Mouse (Mus musculus): Measurements from ENCODE around the gene Slc5a6.
A peak's percentile ranks its signal among the peaks of the same experiment; 100 is the strongest.

The Slc5a6 gene

GRCm38 (mm10) chr5:31048763-31049641 lies at the start of gene Slc5a6:
TSS of gene Slc5a6 (minus strand) at chr5:31048924.
- DNase-seq (ENCODE audit: low spot score in 2 of 2) = peak; percentile 23 to 64

GRCm38 (mm10) chr5:31095711-31096480 lies 47.2 kb upstream of the Slc5a6 start:
- no peak for DNase-seq (ENCODE audit: low spot score in 2 of 2)

DNA sequence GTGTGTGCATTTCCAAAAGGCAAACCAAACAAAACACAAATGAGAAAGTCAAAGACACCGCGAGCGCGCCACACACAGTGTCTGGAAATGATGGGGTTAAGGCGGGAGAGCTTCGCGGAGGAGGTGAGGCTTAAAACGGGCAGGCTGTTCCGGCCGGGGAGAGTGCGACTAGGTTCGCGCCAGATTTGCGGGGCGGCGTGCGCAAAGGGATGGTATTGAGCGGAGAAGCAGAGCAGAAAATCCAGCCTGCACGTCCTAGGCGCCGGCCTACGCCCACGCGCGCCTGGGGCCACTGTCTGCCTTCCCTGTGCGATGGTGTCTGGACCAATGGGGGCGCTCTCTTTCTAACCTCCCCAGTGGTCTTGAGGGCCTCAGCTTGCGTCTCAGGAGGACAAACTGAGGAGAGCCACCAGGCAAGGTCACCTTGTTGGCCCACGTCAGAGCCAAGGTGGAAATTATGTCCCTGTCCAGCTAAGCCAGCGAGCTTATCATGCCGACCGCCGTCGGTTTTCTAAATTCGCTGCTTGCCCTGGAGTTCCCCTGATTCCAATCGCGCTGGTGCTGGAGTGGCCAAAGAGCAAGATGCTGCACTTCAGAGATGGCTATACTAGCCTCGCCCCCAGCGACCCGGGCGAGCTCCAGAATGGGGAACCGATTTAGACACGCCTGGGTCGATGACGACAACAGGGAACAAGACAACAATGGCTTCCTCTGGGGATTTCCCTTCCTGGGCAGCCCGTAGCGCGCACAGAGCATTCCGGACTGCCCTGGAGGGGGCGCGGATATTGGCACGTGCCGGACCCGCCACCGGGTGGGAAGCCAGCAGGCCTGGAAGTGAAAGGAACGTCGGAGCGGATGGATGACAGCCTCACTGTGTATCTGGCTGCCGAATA lies 46.3 kb upstream of the Slc5a6 start:
- peak in 1 of 2 experiments; percentile 66 for DNase-seq (ENCODE audit: low spot score in 2 of 2)

- DNase-seq (ENCODE audit: low spot score in 2 of 2) = no peak
Observed at GRCm38 (mm10) chr5:31094100-31094798, 45.5 kb upstream of the Slc5a6 start.

DNA sequence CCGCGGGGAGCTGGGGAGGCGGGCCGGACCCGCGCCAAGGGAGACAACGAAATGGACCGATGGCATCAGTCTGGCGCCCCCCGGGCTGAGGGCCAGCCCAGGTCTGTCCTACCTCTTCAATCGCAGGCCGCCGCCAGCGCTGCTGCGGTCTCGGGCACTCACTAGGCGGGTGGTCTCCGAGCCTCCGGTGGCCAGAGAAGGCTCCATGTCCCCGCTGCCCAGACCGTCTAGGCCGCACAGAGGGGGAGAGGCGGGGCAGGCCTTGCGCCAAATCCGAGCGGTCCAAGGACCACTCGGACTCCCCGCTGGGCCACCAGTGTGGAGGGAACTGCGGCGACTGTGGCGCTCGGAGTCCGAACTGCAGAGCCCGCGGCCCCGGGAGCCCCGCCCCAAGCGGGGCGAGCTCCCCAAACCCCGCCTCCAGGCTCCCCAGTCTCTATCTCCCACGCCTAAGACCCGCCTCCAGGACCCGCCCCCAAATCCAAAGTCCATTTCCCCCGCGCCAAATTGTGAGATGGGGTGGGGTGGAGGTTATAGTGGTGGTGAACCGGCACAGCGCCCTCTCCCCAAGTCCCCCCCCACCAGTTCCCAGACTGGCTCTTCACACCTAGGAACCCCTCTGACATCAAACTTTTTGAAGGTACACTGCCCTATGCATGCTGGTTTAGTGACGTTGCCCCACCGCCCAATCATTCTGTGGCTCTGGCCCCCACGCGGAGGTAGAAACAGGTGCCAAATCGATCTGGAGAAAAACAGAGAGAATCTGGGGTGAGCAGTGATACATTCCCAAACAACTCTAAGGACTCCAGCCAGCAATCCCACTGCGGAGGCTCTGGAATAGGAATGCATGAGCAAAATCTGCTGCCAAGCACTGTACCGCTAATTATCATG lies 44.7 kb upstream of the Slc5a6 start:
- DNase-seq (ENCODE audit: low spot score in 2 of 2) = peak in 1 of 2 experiments; percentile 43

DNA sequence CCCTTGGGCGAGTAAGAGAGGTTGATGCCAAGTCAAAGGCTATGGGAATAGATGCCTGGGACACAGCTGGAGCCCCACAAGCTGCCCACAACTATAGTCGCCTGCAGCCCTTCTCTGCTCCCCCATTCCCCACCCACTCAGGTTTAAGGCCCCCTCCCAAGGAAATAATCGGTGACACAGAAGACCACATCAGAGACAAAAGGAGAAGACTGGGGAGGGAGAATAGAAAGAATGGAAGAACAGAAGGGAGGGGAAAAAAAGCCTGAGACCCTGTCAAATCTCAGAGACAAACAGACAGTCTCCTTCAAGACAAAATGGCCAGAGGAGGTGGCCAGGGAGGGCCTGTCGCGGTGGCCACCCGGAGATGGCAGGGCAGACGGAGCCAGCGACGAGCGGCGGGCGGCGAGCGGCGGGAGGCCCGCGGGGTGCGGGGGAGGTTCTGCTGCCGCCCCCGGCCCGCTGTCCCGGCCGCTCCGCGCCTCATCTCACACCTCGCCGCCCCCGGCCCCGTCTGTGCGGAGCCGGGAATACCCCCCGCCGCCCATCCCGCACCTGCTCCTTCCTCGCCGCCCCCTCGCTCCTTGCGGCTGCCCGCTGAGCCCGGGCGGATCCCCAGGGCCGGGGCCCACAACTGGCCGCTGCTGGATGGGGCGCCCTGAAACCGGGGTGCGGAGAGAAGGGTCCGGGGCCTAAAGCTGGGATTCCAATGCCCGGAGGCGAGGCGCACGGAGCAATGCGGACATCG lies 43.7 kb upstream of the Slc5a6 start:
- DNase-seq (ENCODE audit: low spot score in 2 of 2) = no peak

- DNase-seq (ENCODE audit: low spot score in 2 of 2) = no peak
Observed at GRCm38 (mm10) chr5:31087131-31087530, 38.4 kb upstream of the Slc5a6 start.

DNA sequence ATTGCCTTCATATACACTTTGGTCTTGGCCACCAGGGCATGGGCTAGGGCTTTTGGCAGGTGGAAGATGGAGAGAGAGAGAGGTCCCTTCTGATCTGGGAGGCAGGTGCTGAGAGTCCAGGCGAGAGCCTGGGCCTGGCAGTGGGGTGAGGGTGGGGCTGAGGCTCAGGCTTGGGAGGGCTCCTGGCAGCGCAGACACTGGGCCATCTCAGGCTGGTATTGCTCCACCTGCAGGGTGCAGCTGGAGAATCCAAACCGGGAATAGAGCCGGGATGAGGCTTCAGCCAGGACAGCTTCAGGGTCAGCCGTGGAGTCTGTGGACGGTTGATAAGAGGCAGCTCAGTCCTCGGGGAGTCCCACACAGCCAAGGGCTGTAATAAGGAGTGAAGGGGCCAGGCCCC lies 37.9 kb upstream of the Slc5a6 start:
- no peak for DNase-seq (ENCODE audit: low spot score in 2 of 2)

GRCm38 (mm10) chr5:31083949-31084348 lies 35.2 kb upstream of the Slc5a6 start:
- peak in 1 of 2 experiments; percentile 46 for DNase-seq (ENCODE audit: low spot score in 2 of 2)

DNA sequence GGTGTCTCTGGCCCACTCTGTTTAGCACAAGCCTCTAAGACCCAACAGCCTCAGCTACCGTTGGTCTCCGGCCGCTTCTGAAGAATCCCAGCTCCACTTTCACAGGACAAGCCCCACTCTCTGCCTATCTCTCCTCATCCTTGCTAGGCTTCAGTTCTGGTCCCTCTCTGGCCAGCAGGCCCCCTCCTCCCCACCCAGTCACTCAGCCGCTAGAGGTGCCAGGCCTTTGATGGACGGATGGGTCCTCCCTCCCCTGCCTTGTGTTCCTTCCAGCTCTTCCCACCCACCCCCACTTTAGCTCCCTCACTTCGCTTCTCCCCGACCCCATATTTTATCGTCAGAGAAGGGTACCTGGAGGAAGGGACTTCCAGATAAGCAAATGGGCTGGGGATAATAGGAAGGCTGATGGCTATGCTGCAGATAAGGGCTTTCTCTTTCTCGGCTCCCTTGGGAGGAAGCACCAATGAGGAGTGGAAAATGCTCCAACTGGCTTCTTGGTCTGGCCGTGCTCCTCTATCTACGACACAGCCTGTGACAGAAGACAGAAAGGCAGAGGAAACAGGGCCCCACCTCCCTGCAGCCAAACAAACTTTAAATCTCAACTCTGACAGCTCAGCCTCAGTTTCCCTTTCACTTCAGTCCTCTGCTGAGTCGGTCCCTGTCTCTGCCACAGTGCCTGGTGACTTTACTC lies 34.4 kb upstream of the Slc5a6 start:
- DNase-seq (ENCODE audit: low spot score in 2 of 2) = no peak

DNA sequence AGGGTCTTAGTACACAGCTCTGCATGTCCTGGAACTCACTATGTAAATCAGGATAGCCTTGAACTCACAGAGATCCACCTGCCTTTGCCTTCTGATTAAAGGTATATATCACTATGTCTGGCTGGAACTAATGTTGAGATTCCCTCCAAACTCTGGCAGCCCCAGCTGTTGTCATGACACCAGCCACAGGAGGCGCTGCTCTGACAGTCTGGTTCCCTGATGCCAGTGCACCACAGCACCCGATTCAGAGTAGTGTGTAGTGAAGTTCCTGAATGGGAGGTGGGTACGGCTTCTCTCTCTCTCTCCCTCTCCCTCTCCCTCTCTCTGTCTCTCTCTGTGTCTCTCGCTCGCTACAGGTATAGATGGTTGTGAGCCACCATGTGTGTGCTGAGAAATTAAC lies 33.6 kb upstream of the Slc5a6 start:
- peak; percentile 45 to 86 for DNase-seq (ENCODE audit: low spot score in 2 of 2)

- peak; percentile 42 to 74 for DNase-seq (ENCODE audit: low spot score in 2 of 2)
Observed at GRCm38 (mm10) chr5:31081386-31081785, 32.7 kb upstream of the Slc5a6 start.

DNA sequence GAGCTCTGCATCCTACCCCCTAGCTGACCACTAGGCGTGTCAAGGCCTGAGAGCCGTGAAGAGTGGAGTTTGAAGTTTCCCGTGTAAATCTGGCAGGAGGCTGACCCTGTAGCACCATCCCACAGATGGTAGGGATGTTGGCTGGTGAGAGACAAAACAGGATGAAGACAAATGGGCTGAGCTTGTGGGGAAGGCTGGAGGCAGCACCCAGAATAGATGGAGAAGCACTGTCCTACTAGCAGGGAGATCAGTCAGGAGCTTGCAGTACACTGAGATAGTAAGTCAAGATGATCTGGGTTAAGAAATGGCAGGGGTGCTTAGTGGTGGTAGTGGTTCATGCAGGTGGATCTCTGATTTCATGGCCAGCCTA lies 32.1 kb upstream of the Slc5a6 start:
- DNase-seq (ENCODE audit: low spot score in 2 of 2) = no peak

DNA sequence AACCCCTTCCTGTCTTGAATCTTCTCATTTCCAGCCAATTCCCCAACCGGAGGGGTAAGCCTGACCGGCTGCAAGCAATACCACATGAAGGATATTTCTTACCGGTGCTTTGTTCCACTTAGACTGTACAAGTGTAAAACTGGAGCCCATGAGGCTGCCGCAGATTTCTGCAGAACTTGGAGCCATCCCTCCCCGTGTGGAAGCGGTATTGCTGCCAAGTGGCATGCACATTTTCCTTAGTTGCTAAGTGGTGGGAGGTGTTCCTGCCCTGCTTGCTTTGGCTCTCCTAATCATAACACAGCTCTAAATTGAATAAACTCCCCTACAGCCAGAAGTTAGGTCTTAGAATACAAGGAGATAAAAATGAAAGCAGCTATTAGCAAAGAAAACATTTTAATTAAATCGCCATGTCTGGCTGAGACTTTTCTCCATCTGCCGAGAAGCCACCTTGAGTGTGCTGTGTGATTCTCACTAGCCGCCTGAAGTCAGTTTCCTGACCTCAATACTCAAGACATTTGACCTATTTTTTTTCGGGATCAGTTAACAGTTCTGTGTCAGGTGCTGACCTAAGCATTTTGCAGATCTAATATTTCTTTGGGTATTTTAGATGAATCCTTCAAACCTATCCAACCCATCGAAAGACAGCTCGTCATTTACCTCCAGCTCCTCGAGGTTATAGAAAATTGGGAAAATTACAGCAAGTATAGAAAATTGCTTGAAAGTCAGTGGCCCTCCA lies 31.5 kb upstream of the Slc5a6 start:
- no peak for DNase-seq (ENCODE audit: low spot score in 2 of 2)

DNA sequence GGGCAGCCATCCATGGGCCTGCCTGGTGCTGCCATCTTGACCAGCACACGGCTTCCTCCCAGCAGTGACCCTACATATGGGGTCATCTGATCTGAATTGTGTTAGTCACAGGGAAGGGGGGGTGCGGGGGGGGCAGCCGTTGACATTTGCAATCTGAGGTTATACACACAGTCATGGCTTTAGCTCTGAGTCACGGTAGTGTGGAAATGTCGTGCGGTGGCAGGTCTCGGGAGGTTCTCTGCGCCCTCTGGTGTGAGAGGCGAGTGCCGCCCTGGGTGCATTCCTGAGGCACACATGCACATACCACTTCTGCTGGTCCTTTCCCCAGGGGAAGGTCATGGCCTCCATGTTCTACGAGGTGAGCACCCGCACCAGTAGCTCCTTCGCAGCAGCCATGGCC lies 27.6 kb upstream of the Slc5a6 start:
- no peak for DNase-seq (ENCODE audit: low spot score in 2 of 2)

- no peak for DNase-seq (ENCODE audit: low spot score in 2 of 2)
Observed at GRCm38 (mm10) chr5:31073176-31073575, 24.5 kb upstream of the Slc5a6 start.

- no peak for DNase-seq (ENCODE audit: low spot score in 2 of 2)
Observed at GRCm38 (mm10) chr5:31071821-31072220, 23.1 kb upstream of the Slc5a6 start.

DNA sequence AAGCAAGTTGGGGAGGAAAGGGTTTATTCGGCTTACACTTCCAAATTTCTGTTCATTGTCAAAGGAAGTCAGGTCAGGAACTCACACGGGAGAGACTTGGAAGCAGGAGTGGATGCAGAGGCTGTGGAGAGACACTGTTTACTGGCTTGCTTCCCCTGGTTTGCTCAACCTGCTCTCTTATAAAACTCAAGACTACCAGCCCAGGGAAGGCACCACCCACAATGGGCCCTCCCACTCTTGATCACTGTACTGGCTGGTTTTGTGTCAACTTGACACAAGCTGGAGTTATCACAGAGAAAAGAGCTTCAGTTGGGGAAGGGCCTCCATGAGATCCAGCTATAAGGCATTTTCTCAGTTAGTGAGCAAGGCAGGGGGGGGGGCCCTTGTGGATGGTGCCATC lies 22.3 kb upstream of the Slc5a6 start:
- DNase-seq (ENCODE audit: low spot score in 2 of 2) = no peak
